Mouse (Mus musculus) spleen, adult 18-20 months (tissue): ENCODE measurements around the gene Gm16253.
A peak's percentile ranks its signal among the peaks of the same experiment; 100 is the strongest.

ENCODE experiments used
- DNase-seq, 2 experiments: peaks; one replicate each; pipeline ENCODE4 v3.0.0; 2022; ENCODE audit warnings: mixed read lengths in 2 of 2

Gene Gm16253

GRCm38 (mm10) chr3:96557694-96558093 is 19.1 kb upstream of the Gm16253 start, which contains the start of gene Txnip:
Gene Txnip, plus strand, starts transcription at chr3:96557957.
- peak; percentile 98 to 99 for DNase-seq

GRCm38 (mm10) chr3:96558159-96558558 is 18.6 kb upstream of the Gm16253 start:
- peak in 1 of 2 experiments; percentile 51 for DNase-seq

DNA sequence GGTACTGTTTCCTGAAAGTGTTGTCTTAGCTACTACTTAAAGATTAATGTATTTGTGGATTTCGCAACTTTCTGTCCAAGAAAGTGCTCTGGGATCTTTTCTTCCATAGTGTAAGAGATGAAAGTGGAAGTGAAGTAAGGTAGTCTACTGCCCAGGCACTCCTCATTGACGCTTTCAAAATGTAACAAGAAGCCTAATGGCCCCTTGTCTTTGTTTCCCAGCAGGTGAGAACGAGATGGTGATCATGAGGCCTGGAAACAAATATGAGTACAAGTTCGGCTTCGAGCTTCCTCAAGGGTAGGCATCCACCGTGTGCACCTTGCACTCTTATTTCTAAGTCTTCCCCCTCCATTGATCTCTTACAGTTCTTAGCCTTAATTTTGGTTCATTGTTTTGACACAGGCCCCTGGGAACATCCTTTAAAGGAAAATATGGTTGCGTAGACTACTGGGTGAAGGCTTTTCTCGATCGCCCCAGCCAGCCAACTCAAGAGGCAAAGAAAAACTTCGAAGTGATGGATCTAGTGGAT is 18.1 kb upstream of the Gm16253 start:
- DNase-seq = no peak

DNA sequence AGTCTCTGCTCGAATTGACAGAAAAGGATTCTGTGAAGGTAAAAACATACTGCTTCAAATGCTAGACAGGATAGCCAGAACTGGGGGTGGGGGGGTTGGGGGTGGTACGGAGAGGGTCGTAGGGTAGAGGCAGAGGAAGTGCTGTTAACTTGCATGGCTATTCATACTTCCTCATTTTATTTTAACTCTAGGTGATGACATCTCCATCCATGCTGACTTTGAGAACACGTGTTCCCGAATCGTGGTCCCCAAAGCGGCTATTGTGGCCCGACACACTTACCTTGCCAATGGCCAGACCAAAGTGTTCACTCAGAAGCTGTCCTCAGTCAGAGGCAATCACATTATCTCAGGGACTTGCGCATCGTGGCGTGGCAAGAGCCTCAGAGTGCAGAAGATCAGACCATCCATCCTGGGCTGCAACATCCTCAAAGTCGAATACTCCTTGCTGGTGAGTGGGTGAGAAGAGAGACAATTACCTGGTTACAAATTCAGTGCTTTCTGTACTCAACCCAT is 17.3 kb upstream of the Gm16253 start:
- peak in 1 of 2 experiments; percentile 42 for DNase-seq

DNA sequence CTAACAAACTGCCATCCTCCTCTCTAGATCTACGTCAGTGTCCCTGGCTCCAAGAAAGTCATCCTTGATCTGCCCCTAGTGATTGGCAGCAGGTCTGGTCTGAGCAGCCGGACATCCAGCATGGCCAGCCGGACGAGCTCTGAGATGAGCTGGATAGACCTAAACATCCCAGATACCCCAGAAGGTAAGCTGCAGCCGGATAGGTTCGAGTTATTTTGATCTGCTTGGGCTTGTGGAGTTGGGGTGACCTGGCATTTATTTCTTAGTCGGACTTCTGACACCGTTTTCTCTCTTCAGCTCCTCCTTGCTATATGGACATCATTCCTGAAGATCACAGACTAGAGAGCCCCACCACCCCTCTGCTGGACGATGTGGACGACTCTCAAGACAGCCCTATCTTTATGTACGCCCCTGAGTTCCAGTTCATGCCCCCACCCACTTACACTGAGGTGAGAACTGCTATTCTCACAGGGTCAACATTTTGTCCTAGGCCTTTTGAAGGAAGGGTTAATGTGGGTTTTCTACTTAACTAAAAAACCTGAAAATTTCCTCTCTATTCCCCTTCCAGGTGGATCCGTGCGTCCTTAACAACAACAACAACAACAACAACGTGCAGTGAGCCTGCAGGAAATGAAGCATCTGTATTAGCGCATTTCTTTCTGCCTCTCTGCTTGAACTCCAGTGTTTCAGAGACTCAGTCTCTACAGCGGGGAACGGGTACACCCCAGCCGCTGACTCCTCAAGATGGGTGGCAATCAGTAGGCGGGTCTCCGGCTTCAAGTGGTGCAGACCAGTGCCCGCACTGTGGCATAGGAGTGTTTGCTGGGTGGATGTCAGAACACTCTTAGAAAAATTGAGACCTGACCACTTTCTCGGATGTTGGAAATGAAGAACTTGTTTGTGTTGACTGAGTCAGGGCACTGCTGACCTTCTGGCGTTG is 16.6 kb upstream of the Gm16253 start:
- DNase-seq = peak in 1 of 2 experiments; percentile 24

DNA sequence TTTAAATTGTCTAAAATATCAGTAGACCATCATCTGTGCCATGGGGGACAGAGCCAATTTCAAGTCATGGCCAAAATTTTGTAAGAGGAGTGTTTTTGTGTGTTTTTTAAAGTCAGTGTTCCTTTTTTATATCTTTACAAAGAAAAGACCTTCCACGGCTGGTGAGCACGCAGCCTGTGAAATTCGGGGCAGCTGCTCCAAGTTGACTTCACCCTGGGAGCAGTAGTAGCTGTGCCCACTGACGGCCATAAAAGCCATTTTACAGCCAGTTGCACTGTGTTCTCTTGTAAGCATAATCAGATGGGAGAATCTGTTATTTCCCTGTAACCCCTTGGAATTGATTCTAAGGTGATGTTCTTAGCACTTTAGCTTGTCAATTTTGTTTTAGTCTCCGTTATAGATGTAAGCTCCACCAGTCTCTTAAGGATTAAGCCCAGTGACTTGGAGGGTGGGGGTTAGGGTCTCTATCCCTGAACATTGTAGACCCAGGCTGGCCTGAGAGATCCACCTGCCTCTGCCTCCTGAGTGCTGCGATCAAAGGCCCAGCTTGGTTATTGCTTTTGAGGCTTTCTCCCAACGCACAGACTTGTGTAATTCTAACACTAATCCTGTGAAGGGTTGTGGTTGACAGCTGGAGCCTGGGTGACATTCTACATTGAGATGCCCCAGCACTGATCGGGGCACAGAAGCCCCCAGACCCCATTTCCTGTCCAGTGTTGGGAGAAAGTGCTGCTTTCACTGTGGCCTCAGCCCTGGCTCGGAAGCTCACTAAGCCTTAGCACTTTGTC is 15.7 kb upstream of the Gm16253 start:
- peak in 1 of 2 experiments; percentile 5 for DNase-seq

DNA sequence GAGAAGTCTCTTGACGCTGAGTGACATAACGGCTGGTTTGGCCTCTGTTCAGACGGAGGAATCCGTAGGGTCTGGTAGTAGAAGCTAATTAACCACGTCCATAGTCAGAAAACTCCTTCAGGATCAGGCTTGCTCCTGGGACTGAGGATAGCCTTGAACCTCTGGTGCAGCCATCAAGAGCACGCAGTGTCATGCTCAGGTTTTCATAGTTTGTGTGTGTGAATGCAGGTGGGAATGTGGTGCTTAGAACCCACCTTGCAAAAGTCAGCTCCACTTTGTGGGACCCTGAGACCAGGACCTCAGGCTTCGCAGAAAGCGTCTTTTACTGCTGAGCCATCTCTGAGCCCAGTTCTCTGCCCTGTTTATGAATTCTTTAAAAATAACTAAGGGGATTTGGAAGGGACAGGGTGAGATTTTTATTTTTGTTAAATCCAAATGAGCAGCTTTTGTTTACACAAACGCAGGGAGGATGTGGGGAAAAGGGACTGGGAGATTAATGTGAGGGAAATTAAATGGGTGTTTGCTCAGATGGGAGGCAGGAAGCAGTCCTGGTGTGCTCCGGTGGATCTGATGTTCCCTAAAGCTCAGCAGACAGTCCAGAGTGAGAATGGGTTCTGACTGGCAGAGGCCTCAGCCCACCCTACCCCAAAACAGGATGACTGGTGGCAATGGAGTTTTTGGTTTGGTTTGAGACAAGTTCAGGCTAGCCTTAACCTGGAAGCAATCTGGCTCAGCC is 14.7 kb upstream of the Gm16253 start:
- no peak for DNase-seq

DNA sequence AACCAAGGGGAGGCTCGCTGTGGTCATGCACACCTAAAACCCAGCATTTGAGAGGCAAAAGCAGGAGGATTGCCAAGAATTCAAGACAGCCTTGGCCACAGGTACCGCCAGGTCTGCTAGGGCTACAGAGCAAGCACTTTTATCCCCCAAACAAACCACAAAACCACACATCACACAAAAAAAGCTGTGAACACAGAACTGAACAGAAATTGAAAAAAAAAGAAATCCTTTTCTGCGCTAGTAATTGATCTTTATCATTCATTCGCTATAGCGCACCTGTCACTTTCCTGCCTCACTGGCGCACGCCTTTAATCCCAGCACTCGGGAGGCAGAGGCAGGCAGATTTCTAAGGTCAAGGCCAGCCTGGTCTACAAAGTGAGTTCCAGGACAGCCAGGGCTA is 13.5 kb upstream of the Gm16253 start:
- no peak for DNase-seq

DNA sequence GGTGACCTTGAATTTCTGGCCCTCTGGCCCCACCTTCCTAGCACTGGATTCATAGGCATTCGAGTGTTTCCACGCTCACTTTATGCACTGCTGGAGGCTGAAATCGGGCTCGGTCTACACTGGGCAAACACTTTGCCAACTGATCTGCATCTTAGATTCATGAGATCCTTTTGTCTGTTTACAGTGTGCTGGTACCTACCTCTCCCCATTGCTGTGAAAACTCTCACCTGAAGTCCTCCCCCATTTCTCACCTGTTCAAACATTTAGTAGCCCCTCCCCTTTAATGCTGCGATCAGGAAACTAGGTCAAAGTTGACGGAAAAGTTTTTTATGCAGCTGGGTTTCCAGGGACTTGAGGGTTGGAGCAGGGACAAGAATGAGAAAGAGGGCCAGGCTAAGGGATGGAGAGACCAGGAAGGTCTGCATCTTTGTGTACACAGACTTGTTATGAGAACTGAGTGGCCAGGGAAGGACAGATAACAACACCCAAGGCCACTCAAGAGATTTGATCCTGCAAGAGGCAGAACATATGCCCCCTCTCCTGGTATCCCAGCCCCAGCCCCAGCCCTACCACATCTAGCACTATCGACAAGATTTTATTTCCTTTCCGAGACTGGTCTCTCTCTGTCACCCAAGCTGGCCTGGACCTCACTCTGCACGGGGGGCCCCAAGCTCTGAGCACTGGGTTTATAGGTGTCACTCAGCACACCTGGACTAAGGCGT is 12.7 kb upstream of the Gm16253 start:
- DNase-seq = no peak

- DNase-seq = peak; percentile 49 to 58
Observed at GRCm38 (mm10) chr3:96564633-96565032, 12.2 kb upstream of the Gm16253 start.

GRCm38 (mm10) chr3:96565105-96565504 is 11.7 kb upstream of the Gm16253 start:
- no peak for DNase-seq

DNA sequence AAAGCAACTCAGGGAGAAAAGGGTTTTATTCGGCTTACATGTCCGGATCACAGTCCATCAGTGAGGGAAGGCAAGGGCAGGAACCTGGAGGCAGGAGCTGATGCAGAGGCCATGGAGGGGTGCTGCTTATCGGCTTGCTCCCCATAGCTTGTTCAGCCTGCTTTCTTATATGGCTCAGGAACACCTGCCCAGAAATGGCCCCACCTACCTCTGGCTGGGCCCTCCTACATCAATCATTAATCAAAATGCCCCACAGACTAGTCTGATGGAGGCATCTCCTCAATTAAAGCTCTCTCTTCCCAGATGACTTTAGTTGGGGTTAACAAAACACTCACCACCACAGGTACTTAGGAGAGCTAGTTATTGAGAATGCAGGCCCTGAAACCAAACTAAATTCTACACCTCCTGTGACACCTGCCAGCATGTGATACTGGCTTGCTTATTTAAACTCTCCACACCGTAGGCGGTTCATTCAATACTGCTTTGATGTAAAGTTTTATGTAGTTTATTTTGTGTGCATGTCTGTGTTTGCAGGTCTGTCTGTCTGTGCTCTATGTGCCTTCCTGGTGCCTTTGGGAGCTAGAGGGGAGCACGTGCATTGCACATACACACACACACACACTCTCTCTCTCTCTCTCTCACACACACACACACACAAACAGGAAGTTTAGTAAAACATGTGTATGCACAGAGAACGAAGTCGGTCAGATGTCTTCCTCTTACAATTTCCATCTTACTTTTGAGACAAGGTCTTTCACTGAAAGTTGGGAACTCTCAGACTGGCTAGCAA is 9.9 kb upstream of the Gm16253 start:
- DNase-seq = no peak

DNA sequence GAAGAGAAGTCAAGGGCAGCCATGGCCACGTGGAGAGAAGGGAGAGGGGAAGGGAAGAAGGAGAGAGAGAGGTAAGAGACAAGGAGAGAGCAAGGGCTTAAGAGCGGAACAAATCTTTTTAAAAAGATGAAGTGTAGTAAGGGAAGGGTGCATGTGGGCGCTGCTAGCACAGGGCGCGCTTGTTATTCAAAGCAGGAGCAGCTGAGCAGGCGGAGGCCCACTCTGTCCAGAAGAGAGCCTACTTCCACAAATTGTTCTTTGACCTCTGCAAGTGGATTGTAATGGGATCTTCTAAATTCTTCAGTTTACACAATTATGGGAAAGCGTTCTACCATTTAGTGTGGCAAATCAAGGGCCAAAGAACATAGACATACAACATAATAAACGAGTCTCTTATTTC is 8.2 kb upstream of the Gm16253 start:
- peak in 1 of 2 experiments; percentile 17 for DNase-seq

GRCm38 (mm10) chr3:96569506-96569905 is 7.3 kb upstream of the Gm16253 start:
- no peak for DNase-seq

GRCm38 (mm10) chr3:96569966-96570605 is 6.7 kb upstream of the Gm16253 start:
- DNase-seq = no peak

DNA sequence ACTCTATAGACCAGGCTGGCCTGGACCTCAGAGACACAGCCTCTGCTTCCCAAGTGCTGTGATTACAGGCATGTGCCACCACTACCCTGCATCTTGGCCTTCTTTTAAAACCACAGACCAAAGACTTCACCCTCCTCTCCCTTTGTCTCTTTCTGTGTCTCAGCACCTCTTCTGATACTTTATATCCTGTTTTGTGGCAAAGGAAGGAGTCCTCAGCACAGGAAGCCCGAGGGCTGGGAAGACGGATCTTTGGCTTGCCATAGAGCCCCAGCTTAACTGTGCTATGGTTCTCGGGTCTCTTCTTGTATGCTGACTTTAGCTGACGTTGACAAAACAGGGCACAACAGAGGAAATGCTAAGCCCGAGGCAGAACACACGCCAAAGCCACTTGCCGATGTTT is 6.1 kb upstream of the Gm16253 start:
- no peak for DNase-seq

DNA sequence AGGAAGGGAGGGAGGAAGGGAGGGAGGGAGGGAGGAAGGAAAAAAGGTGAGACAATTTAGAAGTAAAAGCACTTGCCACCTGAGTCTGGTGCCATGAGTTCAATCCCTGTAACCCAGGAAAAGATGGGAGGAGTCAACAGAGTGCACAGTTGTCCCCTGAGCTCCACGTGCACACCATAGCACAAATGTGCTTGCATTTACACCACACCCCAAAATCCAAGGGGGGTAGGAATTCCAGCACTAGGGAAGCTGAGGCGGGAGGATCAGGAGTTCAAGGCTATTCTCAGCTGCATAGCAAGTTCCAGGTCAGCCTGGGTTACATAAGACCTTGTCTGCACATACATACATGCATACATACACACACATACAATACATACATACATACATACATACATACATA is 5.4 kb upstream of the Gm16253 start:
- DNase-seq = no peak

DNA sequence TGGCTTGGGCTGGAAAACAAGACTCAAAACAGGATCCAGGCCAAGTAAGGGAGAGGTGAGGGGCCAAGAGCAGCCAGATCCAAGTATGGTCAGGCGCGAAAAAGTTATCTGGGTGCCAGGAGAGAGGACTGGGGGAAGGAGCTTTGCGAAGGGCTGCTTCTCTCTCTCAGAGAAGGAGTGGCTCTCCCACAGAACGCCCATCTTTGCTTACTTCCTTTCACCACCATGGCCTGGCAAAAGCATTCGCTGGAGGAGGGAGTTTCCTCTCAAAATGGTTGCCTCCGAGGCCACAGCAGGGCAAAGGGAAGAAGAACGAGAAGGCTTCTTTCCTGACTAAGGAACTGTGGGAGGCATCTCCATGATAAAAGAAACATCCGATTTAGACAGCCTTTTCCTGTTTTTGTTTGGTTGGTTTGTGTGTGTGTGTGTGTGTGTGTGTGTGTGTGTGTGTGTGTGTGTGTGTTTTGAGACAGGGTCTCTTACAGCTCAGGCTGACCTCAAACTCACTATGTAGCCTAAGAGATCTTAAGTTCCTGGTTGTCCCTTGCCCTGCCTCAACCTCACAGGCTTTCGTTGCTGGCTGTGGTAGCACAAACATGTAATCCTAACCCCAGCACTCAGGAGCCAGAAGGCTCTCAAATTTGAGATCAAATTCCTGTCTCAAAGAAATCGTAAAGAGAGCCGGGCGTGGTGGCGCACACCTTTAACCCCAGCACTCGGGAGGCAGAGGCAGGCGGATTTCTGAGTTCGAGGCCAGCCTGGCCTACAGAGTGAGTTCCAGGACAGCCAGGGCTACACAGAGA is 4.7 kb upstream of the Gm16253 start:
- no peak for DNase-seq
